Mouse (Mus musculus): ENCODE data around the gene Fam221a. TPM values are rescaled to one million over a fixed set of nuclear protein-coding genes. Genes with fewer than 3 reads are reported as not detected.

Fam221a gene
- polyA plus RNA-seq, 1 experiment from 2014 or later: 10.6 TPM

DNA sequence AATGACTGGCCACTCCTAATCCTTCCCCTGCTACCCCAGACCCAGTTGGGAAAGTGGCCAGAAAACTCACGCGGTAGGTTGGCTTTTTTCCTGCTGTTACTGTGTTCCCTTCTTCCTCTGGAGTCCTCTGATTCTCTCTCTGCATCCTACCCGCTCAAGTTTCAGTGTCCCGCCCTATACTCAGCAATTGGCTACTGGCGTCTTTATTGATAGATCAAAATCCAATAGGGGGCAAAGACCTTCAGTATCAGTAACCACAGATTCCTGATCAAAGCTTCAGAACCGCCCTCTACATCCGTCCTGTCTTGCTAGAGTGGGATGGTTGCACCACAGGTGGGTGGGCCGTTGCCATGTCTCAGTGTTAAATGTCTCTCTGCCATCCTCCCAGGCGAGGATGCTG, 29.0 kb upstream of the Fam221a start:
- Histone ChIP-seq H3K9me3 (no peaks in the 10 kb centered on the region), H3K36me3 (no peaks in the 10 kb centered on the region), H3K27ac (no peak overlapping the region), H3K27me3 (no peaks in the 10 kb centered on the region), H3K4me3 (no peak overlapping the region), H3K9ac (no peak overlapping the region), H3K4me2 (replicated peaks) (peak overlapping the region; percentile 31), H3K4me1 (no peaks in the 10 kb centered on the region)
- no peak for ATAC-seq (ENCODE audit: insufficient number of reproducible peaks, insufficient read depth, low FRiP score, low TSS enrichment)
- 10% methylated on average over 9 of the region's 9 CpGs for WGBS

DNA sequence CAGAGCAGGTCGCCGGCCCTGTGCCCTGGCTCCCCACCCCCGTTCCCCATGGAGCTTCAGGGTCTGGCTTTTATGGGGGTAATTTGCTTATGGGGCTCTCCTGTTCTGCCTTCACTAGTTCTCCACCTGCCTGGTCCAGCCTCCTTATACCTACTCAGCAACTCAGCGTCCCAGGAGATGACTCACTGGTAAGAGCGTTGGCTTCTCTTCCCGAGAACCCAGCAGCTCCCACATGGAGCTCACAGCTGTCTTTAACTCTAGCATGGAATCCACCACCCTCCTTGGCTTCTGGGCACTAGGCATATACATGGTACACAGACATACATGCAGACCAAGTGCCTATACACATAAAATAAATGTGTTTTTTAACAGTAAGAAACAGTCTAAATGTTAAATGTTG, 28.4 kb upstream of the Fam221a start:
- H3K27ac ChIP-seq: no peak overlapping the region
- no peak overlapping the region for H3K9ac ChIP-seq
- no peaks in the 10 kb centered on the region for H3K4me1 ChIP-seq
- no peaks in the 10 kb centered on the region for H3K9me3 ChIP-seq
- H3K4me2 ChIP-seq (replicated peaks): peak overlapping the region; percentile 31; the same call in 1 of the 2 replicates
- WGBS: 37% methylated on average over 6 of the region's 6 CpGs
- H3K36me3 ChIP-seq: no peaks in the 10 kb centered on the region
- H3K4me3 ChIP-seq: no peak overlapping the region
- ATAC-seq (ENCODE audit: insufficient number of reproducible peaks, insufficient read depth, low FRiP score, low TSS enrichment): no peak
- H3K27me3 ChIP-seq: no peaks in the 10 kb centered on the region

DNA sequence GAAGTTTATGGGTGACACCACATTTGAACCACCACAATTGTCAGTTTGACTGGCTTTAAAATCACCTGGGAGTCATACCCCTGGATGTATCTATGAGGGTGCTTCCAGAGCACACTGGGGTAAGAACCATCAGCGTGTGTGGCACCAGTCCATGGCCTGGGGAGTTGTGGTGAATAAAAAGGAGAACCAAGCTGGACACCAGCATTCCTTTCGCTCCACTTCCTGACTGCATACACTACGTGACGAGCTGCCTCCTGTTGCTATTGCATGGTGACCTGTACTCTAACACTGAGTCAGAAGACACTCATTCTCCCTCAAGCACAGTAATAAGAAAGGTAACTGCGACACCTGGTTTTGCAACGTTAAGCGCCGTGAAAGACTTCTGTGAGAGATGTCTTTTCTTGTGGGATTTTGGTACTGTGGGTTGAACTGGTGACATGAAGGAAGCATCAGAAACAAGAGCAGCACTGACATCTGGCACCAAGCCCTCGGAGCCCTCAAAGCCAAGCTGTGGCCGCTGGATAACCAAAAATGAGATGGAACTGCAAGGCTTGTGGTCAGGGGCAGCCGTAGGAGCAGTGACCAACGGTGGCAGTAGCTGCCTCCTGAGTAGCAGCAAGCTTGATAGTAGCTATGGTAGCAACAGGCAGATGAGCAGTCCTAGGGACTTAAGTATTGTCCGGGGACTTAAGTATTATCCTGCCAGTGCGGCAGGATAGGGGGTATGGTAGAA, 23.6 kb upstream of the Fam221a start:
- H3K36me3 ChIP-seq: no peaks in the 10 kb centered on the region
- no peak overlapping the region for H3K4me2 ChIP-seq (replicated peaks)
- H3K9me3 ChIP-seq: no peaks in the 10 kb centered on the region
- no peak for ATAC-seq (ENCODE audit: insufficient number of reproducible peaks, insufficient read depth, low FRiP score, low TSS enrichment)
- H3K9ac ChIP-seq: no peak overlapping the region
- no peak overlapping the region for H3K27ac ChIP-seq
- H3K4me3 ChIP-seq: no peak overlapping the region
- H3K4me1 ChIP-seq: no peaks in the 10 kb centered on the region
- WGBS: 79% methylated on average over 14 of the region's 14 CpGs
- no peaks in the 10 kb centered on the region for H3K27me3 ChIP-seq

DNA sequence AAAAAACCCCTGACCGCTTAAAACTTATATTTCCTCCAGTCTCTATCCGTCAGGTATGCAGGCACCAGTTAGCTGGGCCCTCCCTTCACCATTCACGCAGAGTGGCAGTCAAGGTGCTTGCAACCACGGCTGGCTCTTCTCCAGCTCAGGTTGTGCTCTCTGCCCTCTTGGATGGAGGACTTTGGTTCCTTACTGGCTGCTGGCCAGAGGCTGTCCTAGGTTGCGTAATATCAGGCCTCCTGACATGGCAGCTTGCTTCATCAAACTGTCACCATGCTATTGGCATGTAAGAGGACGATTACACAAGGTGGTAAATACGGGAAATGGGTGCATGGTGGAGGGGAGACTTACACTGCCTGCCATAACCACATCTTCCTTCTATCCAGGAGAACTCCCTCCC, 17.7 kb upstream of the Fam221a start:
- no peak for ATAC-seq (ENCODE audit: insufficient number of reproducible peaks, insufficient read depth, low FRiP score, low TSS enrichment)
- Histone ChIP-seq H3K27me3 (no peaks in the 10 kb centered on the region), H3K4me1 (no peaks in the 10 kb centered on the region), H3K27ac (no peak overlapping the region), H3K9me3 (no peaks in the 10 kb centered on the region), H3K4me3 (no peak overlapping the region), H3K36me3 (no peaks in the 10 kb centered on the region), H3K4me2 (replicated peaks) (no peak overlapping the region), H3K9ac (no peak overlapping the region)
- WGBS: 93% methylated on average over 7 of the region's 7 CpGs

DNA sequence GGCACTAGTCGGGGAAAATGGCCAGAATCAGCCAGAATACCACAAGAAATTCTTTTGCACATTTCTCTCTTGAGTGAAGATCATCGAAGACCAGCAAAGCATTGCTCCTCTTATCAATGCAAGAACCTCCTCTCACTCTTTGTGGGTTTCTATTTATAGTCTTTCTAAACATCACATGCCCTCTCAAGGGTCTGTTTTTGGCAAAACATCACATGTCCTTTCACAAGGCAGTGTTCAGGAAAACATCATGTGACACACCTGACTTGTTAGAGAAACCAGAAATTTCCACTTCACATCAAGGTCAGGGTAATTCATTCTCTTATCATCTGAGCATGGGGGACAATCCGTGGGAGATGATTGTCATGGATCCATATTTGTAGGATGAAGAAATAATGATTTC, 12.9 kb upstream of the Fam221a start:
- ATAC-seq (ENCODE audit: insufficient number of reproducible peaks, insufficient read depth, low FRiP score, low TSS enrichment): no peak
- Histone ChIP-seq H3K36me3 (no peaks in the 10 kb centered on the region), H3K27me3 (no peaks in the 10 kb centered on the region), H3K9me3 (no peaks in the 10 kb centered on the region), H3K4me1 (no peaks in the 10 kb centered on the region), H3K9ac (no peak overlapping the region), H3K4me2 (replicated peaks) (no peak overlapping the region), H3K27ac (no peak overlapping the region), H3K4me3 (no peak overlapping the region)
- WGBS: 82% methylated on average over 3 of the region's 3 CpGs

DNA sequence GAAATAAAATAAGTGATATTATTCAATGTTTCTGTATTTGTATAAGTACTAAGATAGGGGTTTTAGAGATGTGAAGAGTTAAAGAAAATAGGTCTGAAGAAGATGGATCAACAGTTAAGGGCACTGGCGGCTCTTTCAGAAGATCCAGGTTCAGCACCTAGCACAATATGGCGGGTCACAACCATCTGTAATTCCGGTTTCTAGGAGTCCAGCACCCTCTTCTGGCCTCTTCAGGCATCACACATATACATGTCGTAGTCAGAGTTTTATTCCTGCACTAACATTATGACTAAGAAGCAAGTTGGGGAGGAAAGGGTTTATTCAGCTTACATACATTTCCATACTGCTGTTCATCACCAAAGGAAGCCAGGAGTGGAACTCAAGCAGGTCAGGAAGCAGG, 12.4 kb upstream of the Fam221a start:
- WGBS: 72% methylated on average over 4 of the region's 4 CpGs
- no peak for ATAC-seq (ENCODE audit: insufficient number of reproducible peaks, insufficient read depth, low FRiP score, low TSS enrichment)
- no peaks in the 10 kb centered on the region for H3K27me3 ChIP-seq
- no peak overlapping the region for H3K4me2 ChIP-seq (replicated peaks)
- H3K4me1 ChIP-seq: no peaks in the 10 kb centered on the region
- H3K27ac ChIP-seq: no peak overlapping the region
- H3K9me3 ChIP-seq: no peaks in the 10 kb centered on the region
- no peak overlapping the region for H3K4me3 ChIP-seq
- H3K36me3 ChIP-seq: no peaks in the 10 kb centered on the region
- H3K9ac ChIP-seq: no peak overlapping the region

DNA sequence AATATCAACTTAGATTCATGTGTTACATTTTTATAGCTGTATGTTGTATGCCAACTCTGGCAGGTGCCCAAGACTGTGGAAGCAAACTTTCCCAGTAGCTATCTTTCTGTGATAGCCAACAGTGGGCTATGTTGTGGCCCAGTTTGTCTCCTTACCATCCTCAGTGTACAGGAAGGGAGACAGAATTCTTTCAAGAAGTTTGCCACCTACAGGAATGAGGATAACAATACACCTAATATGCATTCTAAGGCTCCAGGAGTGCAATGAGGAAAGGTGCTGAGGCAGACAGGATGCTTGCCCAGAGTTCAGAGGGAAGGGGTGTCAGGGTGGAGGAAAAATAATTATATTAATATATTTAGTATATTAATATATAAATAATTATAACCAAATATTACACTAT, 7.1 kb upstream of the Fam221a start:
- Histone ChIP-seq H3K9ac (no peak overlapping the region), H3K36me3 (no peaks in the 10 kb centered on the region), H3K4me3 (no peak overlapping the region), H3K9me3 (no peaks in the 10 kb centered on the region), H3K27me3 (no peaks in the 10 kb centered on the region), H3K4me1 (no peaks in the 10 kb centered on the region), H3K4me2 (replicated peaks) (no peak overlapping the region), H3K27ac (no peak overlapping the region)
- ATAC-seq (ENCODE audit: insufficient number of reproducible peaks, insufficient read depth, low FRiP score, low TSS enrichment): no peak

DNA sequence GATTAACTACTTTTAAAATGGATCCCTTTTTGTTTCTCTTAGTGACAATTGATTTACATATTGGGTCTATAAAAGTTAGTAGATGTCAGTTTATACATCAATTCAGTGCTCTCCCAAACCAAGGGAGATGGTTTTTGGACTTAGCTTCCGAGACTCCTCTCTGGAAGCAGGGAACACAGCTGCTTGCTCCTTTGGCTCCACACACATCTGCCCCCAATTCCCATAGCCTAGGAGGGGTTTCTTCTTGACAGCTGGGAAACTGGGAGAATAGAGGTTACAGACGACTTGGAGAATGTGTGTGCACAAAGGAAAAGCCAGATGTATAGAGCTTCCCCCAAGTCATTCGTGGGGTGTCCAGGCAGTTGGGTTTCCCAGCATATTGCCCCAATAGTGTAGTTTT, 673 bp downstream of the Fam221a start:
- 21% methylated on average over 3 of the region's 3 CpGs for WGBS
- H3K9ac ChIP-seq: peak overlapping the region; percentile 56
- H3K9me3 ChIP-seq: no peaks in the 10 kb centered on the region

DNA sequence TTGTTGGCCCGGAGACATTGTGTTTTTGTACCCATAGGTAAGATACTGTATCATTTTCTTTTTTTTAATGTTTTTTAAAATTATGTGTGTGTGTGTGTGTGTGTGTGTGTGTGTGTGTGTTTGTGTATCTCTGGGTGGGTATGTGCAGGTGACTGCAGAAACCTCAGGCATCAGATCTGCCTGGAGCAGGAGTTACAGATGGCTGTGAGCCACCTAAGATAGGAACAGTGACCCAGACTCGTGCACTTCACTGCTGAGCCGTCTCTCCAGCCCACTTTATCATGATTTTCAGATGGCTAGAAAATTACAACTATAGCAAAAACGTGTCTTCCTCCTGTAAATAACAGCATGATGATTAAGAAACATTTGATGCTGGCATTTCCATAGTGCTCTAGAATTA, 5.2 kb downstream of the Fam221a start:
- Histone ChIP-seq H3K9ac (no peak overlapping the region), H3K27me3 (no peaks in the 10 kb centered on the region), H3K9me3 (no peaks in the 10 kb centered on the region), H3K4me2 (replicated peaks) (no peak overlapping the region), H3K4me3 (no peak overlapping the region), H3K36me3 (no peaks in the 10 kb centered on the region), H3K27ac (no peak overlapping the region), H3K4me1 (peaks cover 6% of the 10 kb centered on the region; the same call in 1 of the 2 replicates)
- WGBS: 85% methylated on average over 4 of the region's 4 CpGs
- no peak for ATAC-seq (ENCODE audit: insufficient number of reproducible peaks, insufficient read depth, low FRiP score, low TSS enrichment)

More for the DNA sequence above, 673 bp downstream of the Fam221a start:
- Histone ChIP-seq H3K36me3 (no peaks in the 10 kb centered on the region), H3K4me3 (peak overlapping the region; percentile 54), H3K27ac (no peak overlapping the region), H3K4me2 (replicated peaks) (peak overlapping the region; percentile 69), H3K4me1 (peaks cover 6% of the 10 kb centered on the region; the same call in 1 of the 2 replicates), H3K27me3 (no peaks in the 10 kb centered on the region)
- ATAC-seq (ENCODE audit: insufficient number of reproducible peaks, insufficient read depth, low FRiP score, low TSS enrichment): no peak

DNA sequence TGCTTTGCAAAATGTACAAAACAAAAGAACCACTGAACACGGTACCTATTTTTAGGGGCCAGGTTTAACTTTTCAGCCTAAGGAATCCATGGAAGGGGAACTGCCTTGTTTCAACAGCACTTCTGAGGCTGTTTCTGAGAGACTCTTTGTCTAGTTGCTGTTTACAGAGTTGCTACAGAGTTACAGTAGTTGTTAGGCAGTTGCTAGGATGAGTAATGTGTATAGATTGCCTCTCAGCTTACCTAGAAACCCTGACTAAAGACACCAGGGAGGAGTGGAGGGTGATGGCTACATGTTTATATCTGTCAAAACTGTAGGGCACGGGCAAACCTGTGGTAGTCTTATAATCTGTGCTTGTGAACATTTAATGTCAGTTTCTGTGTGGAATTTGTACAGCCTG, 6.4 kb downstream of the Fam221a start:
- ATAC-seq (ENCODE audit: insufficient number of reproducible peaks, insufficient read depth, low FRiP score, low TSS enrichment): no peak
- WGBS: 84% methylated on average over 2 of the region's 2 CpGs

DNA sequence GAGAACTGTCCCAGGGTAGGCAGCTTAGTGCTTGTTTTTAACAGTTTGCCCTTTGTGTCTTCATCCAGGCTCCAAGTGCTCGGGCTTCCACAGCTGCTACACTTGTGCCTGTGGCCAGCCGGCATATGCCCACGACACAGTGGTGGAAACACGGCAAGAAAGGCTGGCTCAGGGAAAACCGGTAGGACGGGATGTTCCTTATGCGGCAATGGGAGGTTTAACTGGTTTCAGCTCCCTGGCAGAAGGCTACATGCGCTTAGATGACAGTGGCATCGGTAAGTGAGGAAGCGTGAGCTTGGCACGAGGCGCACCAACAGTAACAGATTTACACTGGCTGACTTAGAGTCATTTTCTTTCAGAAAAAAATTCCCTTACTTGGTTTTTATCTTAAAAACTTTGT, 10.8 kb downstream of the Fam221a start:
- ATAC-seq (ENCODE audit: insufficient number of reproducible peaks, insufficient read depth, low FRiP score, low TSS enrichment): no peak
- H3K4me2 ChIP-seq (replicated peaks): no peak overlapping the region
- WGBS: 66% methylated on average over 12 of the region's 12 CpGs

More for the DNA sequence above, 6.4 kb downstream of the Fam221a start:
- Histone ChIP-seq H3K4me1 (no peaks in the 10 kb centered on the region), H3K27me3 (no peaks in the 10 kb centered on the region), H3K4me3 (no peak overlapping the region), H3K36me3 (no peaks in the 10 kb centered on the region), H3K4me2 (replicated peaks) (no peak overlapping the region), H3K27ac (no peak overlapping the region), H3K9ac (no peak overlapping the region), H3K9me3 (no peaks in the 10 kb centered on the region)

DNA sequence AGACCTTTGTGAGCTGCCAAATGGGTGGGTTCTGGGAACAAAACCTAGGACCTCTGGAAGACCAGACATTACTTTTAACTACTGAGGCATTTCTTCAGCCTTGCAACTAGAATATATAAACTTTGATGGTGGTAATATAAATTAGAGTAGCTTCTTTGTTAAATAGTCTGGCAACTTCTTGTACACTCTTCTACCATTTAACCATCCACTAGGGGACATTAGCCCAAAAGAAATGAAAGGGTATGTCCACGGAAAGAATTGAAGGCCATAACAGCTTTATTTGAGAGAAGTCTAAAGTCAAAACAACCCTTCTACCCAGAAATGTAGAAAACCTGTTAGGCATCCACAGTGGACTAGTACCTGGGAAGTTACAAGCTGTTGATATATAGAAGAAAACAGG, 26.7 kb downstream of the Fam221a start:
- no peak overlapping the region for H3K27ac ChIP-seq
- H3K27me3 ChIP-seq: no peaks in the 10 kb centered on the region
- H3K9ac ChIP-seq: no peak overlapping the region
- WGBS: 71% methylated on average over 1 of the region's 1 CpGs
- no peak for ATAC-seq (ENCODE audit: insufficient number of reproducible peaks, insufficient read depth, low FRiP score, low TSS enrichment)
- H3K4me1 ChIP-seq: no peaks in the 10 kb centered on the region
- H3K36me3 ChIP-seq: 0 out of 2 replicates have a peak, but pooled peaks cover 3% of the 10 kb centered on the region
- H3K9me3 ChIP-seq: peaks cover 3% of the 10 kb centered on the region; the same call in 1 of the 2 replicates
- H3K4me3 ChIP-seq: no peak overlapping the region
- H3K4me2 ChIP-seq (replicated peaks): no peak overlapping the region

More for the DNA sequence above, 10.8 kb downstream of the Fam221a start:
- no peaks in the 10 kb centered on the region for H3K27me3 ChIP-seq
- H3K4me1 ChIP-seq: no peaks in the 10 kb centered on the region
- H3K9me3 ChIP-seq: no peaks in the 10 kb centered on the region
- H3K4me3 ChIP-seq: no peak overlapping the region
- 0 out of 2 replicates have a peak, but pooled peaks cover 5% of the 10 kb centered on the region for H3K36me3 ChIP-seq
- H3K9ac ChIP-seq: no peak overlapping the region
- H3K27ac ChIP-seq: no peak overlapping the region
